Mouse (Mus musculus): ENCODE measurements around the gene Il16.

DNA sequence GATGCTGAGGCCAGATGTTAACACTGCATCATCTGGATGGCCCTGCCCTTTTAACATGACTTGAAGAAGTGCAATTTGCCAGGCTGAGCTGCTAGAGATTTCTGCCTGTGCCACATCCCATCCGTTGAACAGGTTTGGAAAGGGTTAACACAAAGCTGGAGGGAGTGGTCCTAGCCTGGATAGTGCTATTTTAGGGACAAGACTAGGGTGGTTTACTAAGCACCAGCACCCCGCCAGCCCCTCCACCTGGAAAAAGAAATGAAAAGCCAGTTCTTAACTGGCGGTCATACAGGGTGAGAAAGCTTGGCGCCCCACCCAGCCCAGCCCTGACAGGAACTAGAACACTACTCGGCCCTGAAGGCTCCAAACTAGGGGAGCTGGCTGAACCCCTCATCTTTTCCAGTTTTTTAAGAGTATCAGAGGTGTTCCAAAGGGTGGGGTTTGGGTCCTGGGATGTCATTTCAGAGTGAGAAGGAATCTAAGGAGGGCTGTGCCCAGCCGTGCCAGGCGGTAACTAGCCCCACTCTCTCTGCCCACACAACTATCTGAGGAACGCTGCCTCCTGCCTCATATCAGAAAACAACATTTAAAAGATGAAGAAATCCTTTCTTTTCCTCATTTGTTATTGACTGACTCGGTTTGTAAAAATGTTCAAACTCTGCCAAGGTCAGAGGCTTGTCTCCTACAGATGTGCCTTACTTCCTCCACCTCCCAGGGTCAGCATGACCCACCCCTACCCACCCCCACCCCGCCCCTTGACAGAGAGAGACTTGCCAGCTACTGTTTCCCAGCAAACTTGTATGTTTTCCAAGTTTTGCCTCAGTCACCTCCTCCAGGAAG lies 6.7 kb downstream of the Il16 start:
- TF ChIP-seq POLR2A (IDR thresholded peaks at IDR 0.05; ENCODE audit: insufficient read depth, low read depth, low read length) (no peak), CTCF (IDR thresholded peaks at IDR 0.05; ENCODE audit: insufficient read depth, low read depth, low read length) (no peak)
